Mouse (Mus musculus): ENCODE data around the gene Tcf7l1. TPM values are rescaled to one million over a fixed set of nuclear protein-coding genes. Genes with fewer than 3 reads are reported as not detected.

Gene Tcf7l1
- polyA plus RNA-seq, 1 experiment from 2014 or later: 26.5 TPM

DNA sequence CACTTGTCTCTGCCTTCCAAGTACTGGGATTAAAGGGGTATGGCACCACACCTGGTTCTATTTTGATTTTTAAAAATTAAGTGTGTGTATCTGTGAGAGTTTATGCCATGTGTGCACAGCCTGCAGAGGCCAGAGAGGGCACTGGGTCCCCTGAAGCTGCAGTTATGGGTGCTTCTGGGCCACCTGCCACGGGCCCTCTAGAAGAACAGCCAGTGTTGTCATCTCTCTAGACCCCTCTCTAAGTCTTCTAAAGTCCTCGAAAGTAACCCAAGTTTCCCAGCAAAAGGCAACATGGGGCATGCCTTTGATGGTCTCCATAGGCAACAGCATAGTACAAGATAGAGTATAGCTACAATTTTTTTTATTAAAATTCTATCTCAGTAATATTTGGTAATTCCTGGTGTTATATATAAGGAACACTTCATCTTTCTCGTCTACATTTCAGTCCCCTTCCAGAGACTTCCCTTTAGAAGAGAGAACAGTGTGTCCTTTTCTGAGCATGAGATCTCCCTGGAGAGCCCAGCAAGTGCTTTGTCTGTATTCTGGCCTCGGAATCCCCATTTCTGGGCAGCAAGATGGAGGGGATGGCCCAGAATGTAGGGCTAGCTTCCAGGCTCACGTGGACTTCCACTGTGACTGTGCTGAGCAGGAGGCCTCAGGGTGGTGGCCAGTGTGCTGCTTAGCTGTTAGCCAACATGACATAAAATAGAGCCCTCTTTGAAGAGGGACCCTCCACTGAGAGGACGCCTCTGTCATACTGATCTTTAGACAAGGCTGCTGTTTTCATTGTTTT, 195.8 kb downstream of the Tcf7l1 start:
- no peaks in the 10 kb centered on the region for H3K27me3 ChIP-seq (replicated peaks; ENCODE audit: control insufficient read depth, insufficient read depth, low read length)
- H3K4me1 ChIP-seq (replicated peaks; ENCODE audit: control insufficient read depth, insufficient read depth, low read length): peaks cover 11% of the 10 kb centered on the region
- 85% methylated on average over 6 of the region's 6 CpGs for WGBS
- no peaks in the 10 kb centered on the region for H3K36me3 ChIP-seq (ENCODE audit: control insufficient read depth, insufficient read depth, low read length)
- no peak overlapping the region for H3K27ac ChIP-seq (ENCODE audit: low read depth)
- H3K4me3 ChIP-seq (ENCODE audit: low read depth, low read length): no peak overlapping the region
- no peak for DNase-seq (ENCODE audit: low spot score)
- H3K4me2 ChIP-seq (ENCODE audit: low read length): no peak overlapping the region
- ATAC-seq (replicated peaks; ENCODE audit: low FRiP score, low TSS enrichment, low read depth): no peak
- H3K9me3 ChIP-seq (ENCODE audit: control insufficient read depth, low read length): no peaks in the 10 kb centered on the region
- no peak overlapping the region for H3K9ac ChIP-seq (ENCODE audit: low read length)

DNA sequence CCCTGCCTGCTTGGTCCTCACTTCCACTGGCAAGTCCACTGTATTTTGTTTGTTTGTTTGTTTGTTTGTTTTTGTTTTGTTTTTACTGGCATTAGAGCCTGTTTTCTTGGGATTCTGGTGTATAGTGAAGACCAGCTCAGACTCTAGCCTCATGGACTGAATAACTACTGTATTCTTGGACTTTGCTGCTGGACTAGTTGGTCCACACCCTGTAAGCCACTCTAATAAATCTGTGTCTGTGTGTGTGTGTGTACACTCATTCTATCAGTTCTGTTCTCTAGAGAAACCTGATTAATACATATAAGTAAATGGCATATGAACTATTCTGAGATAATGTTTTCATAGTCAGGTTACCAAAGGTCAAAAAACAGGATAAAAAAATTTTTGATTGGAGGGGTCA, 198.9 kb downstream of the Tcf7l1 start:
- H3K9ac ChIP-seq (ENCODE audit: low read length): no peak overlapping the region
- no peaks in the 10 kb centered on the region for H3K27me3 ChIP-seq (replicated peaks; ENCODE audit: control insufficient read depth, insufficient read depth, low read length)
- no peaks in the 10 kb centered on the region for H3K4me1 ChIP-seq (replicated peaks; ENCODE audit: control insufficient read depth, insufficient read depth, low read length)
- no peak overlapping the region for H3K27ac ChIP-seq (ENCODE audit: low read depth)
- no peak overlapping the region for H3K4me3 ChIP-seq (ENCODE audit: low read depth, low read length)
- H3K4me2 ChIP-seq (ENCODE audit: low read length): no peak overlapping the region
- ATAC-seq (replicated peaks; ENCODE audit: low FRiP score, low TSS enrichment, low read depth): no peak
- no peak for DNase-seq (ENCODE audit: low spot score)
- no peaks in the 10 kb centered on the region for H3K9me3 ChIP-seq (ENCODE audit: control insufficient read depth, low read length)
- peaks cover 3% of the 10 kb centered on the region; the same call in 1 of the 2 replicates for H3K36me3 ChIP-seq (ENCODE audit: control insufficient read depth, insufficient read depth, low read length)

DNA sequence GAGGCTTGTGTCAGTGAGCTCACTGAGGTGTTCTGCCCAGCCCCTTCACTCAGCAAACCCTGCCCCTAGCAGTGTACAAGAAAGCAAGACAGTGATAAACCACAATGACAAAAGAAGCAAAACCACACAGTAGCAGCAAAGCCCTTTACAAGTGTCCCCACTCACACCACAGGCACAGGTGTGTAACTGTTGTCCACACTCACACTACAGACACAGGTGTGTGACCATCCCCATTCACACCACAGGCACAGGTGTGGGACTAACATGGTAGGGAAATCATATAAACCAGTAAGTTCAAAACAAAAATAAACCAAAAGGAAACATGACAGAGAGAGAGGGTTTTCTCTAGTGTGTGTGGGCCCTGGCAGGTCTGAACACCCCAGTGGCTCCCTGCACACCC, 200.7 kb downstream of the Tcf7l1 start:
- no peaks in the 10 kb centered on the region for H3K27me3 ChIP-seq (replicated peaks; ENCODE audit: control insufficient read depth, insufficient read depth, low read length)
- no peak overlapping the region for H3K4me3 ChIP-seq (ENCODE audit: low read depth, low read length)
- H3K9me3 ChIP-seq (ENCODE audit: control insufficient read depth, low read length): no peaks in the 10 kb centered on the region
- H3K9ac ChIP-seq (ENCODE audit: low read length): no peak overlapping the region
- no peak overlapping the region for H3K27ac ChIP-seq (ENCODE audit: low read depth)
- no peak overlapping the region for H3K4me2 ChIP-seq (ENCODE audit: low read length)
- DNase-seq (ENCODE audit: low spot score) (no peak), ATAC-seq (replicated peaks; ENCODE audit: low FRiP score, low TSS enrichment, low read depth) (no peak)
- H3K36me3 ChIP-seq (ENCODE audit: control insufficient read depth, insufficient read depth, low read length): peaks cover 3% of the 10 kb centered on the region; the same call in 1 of the 2 replicates
- no peaks in the 10 kb centered on the region for H3K4me1 ChIP-seq (replicated peaks; ENCODE audit: control insufficient read depth, insufficient read depth, low read length)

DNA sequence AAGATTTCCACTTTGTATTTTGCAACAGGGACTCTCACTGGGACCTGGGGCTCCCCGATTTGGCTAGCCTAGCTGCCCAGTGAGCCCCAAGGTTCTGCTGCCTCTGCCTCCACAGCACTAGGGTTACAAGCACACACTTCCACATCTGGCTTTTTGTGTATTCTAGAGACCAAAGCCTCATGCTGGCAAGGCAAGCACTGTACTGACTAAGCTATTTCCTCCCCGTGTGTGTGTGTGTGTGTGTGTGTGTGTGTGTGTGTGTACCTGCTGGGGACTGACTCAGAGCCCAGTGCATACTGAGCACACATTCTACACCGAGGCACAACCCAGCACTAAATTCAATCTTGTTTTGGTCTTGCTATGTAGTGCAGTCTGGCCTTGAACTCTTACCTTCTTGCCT, 202.4 kb downstream of the Tcf7l1 start:
- no peaks in the 10 kb centered on the region for H3K27me3 ChIP-seq (replicated peaks; ENCODE audit: control insufficient read depth, insufficient read depth, low read length)
- WGBS: 68% methylated on average over 3 of the region's 3 CpGs
- H3K4me2 ChIP-seq (ENCODE audit: low read length): no peak overlapping the region
- H3K9ac ChIP-seq (ENCODE audit: low read length): no peak overlapping the region
- H3K36me3 ChIP-seq (ENCODE audit: control insufficient read depth, insufficient read depth, low read length): peaks cover 3% of the 10 kb centered on the region; the same call in 1 of the 2 replicates
- no peak overlapping the region for H3K4me3 ChIP-seq (ENCODE audit: low read depth, low read length)
- ATAC-seq (replicated peaks; ENCODE audit: low FRiP score, low TSS enrichment, low read depth) (no peak), DNase-seq (ENCODE audit: low spot score) (no peak)
- no peak overlapping the region for H3K27ac ChIP-seq (ENCODE audit: low read depth)
- no peaks in the 10 kb centered on the region for H3K9me3 ChIP-seq (ENCODE audit: control insufficient read depth, low read length)
- H3K4me1 ChIP-seq (replicated peaks; ENCODE audit: control insufficient read depth, insufficient read depth, low read length): no peaks in the 10 kb centered on the region

DNA sequence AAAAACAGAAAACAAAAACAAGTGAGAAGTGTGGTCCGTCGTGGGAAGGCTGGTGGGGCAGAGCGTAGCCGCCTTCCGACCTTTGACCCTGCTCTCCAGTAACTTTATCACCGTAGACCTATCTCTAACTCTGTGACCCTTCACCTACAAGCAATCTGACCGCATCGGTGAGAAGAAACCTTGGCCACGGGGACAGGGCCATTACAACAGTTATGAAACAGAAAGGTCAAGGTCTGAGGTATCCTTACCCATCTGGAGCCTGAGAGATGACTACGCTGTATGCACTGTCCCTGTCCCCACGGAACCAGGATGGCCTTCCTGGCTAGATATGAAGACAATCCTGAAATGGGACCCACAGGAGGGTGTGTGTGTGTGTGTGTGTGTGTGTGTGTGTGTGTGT, 204.9 kb downstream of the Tcf7l1 start:
- Histone ChIP-seq H3K27me3 (replicated peaks; ENCODE audit: control insufficient read depth, insufficient read depth, low read length) (no peaks in the 10 kb centered on the region), H3K4me3 (ENCODE audit: low read depth, low read length) (no peak overlapping the region), H3K4me1 (replicated peaks; ENCODE audit: control insufficient read depth, insufficient read depth, low read length) (no peaks in the 10 kb centered on the region), H3K4me2 (ENCODE audit: low read length) (no peak overlapping the region), H3K9ac (ENCODE audit: low read length) (no peak overlapping the region), H3K9me3 (ENCODE audit: control insufficient read depth, low read length) (no peaks in the 10 kb centered on the region), H3K36me3 (ENCODE audit: control insufficient read depth, insufficient read depth, low read length) (peaks cover 3% of the 10 kb centered on the region; the same call in 1 of the 2 replicates), H3K27ac (ENCODE audit: low read depth) (no peak overlapping the region)
- ATAC-seq (replicated peaks; ENCODE audit: low FRiP score, low TSS enrichment, low read depth) (no peak), DNase-seq (ENCODE audit: low spot score) (no peak)
- 75% methylated on average over 11 of the region's 11 CpGs for WGBS

DNA sequence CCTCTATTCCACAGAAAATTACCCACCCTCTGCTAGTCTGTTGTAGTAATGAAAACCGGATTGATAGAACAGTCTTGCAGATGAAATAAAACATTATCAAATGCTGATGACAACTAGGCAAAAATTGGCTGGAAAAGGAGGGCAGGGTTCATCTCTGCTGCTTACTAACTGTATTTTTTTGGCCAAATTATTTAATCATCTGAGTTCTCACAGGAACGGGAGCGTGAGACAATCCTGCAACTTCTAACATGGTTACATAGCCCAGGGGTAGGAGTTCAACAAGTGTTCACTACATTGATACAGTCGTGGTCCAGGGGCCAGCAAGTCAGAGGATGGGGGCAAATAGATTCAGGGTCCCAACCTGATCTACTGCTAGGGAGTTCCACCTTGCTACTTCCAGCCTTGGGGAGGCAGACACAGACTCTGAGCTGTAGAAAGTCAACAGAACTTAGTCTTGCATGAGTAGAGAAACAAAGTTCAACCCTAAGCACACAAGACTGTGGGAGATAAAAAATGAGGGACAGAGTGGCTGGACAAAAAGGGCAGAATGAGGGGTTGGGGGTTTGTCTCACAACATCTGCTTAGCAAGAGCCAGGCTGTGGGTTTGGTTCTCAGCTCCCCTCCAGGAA, 205.7 kb downstream of the Tcf7l1 start:
- Histone ChIP-seq H3K9me3 (ENCODE audit: control insufficient read depth, low read length) (no peaks in the 10 kb centered on the region), H3K9ac (ENCODE audit: low read length) (no peak overlapping the region), H3K4me3 (ENCODE audit: low read depth, low read length) (no peak overlapping the region), H3K27ac (ENCODE audit: low read depth) (no peak overlapping the region), H3K36me3 (ENCODE audit: control insufficient read depth, insufficient read depth, low read length) (peaks cover 3% of the 10 kb centered on the region; the same call in 1 of the 2 replicates), H3K4me2 (ENCODE audit: low read length) (no peak overlapping the region), H3K27me3 (replicated peaks; ENCODE audit: control insufficient read depth, insufficient read depth, low read length) (no peaks in the 10 kb centered on the region), H3K4me1 (replicated peaks; ENCODE audit: control insufficient read depth, insufficient read depth, low read length) (no peaks in the 10 kb centered on the region)
- 86% methylated on average over 4 of the region's 4 CpGs for WGBS
- no peak for DNase-seq (ENCODE audit: low spot score)
- no peak for ATAC-seq (replicated peaks; ENCODE audit: low FRiP score, low TSS enrichment, low read depth)

DNA sequence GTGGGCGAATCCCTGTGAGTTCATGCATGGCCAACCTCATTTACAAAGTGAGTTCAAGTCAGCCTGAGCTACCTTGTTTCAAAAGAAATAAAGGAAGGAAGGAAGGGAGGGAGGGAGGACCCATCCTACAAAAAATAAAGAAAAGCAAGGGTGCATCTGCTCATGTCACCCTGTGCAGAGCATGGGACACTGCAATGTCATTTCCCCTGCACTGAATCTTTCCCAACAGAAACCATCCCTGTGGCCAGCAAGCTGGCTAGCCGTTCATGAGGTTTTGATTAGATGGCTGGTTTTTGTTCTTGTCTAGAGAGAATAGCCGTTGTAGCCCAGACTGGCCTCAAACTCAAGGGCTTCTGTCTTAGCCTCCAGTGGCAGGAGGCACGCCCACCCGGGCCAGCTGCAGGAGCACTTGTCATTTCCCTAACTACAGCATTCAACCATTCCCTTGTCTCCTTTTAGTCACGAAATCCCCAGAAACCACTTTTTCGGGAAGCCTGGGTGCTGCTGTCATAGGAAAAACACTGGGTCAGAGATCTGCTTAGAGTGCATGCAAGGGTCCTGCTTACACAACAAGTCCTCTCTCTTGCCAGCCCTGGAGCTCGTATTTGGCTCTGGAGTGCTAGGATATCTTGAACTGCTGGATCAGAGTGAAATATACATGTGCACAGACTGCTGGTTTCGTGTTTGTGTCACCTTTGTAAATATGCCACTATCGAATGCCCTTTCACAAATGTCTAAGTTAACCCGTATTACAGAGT, 207.2 kb downstream of the Tcf7l1 start:
- DNase-seq (ENCODE audit: low spot score): no peak
- Histone ChIP-seq H3K27ac (ENCODE audit: low read depth) (no peak overlapping the region), H3K36me3 (ENCODE audit: control insufficient read depth, insufficient read depth, low read length) (0 out of 2 replicates have a peak, but pooled peaks cover 3% of the 10 kb centered on the region), H3K27me3 (replicated peaks; ENCODE audit: control insufficient read depth, insufficient read depth, low read length) (no peaks in the 10 kb centered on the region), H3K9ac (ENCODE audit: low read length) (no peak overlapping the region), H3K4me2 (ENCODE audit: low read length) (no peak overlapping the region), H3K4me1 (replicated peaks; ENCODE audit: control insufficient read depth, insufficient read depth, low read length) (no peaks in the 10 kb centered on the region), H3K4me3 (ENCODE audit: low read depth, low read length) (no peak overlapping the region), H3K9me3 (ENCODE audit: control insufficient read depth, low read length) (no peaks in the 10 kb centered on the region)
- WGBS: 79% methylated on average over 11 of the region's 11 CpGs
- ATAC-seq (replicated peaks; ENCODE audit: low FRiP score, low TSS enrichment, low read depth): no peak

Data from intestine, embryonic 14.5 days (tissue).